Mouse (Mus musculus) cerebellum, adult 2 months (tissue): Measurements from ENCODE around the gene A2ml1. TPM values are rescaled to one million over a fixed set of nuclear protein-coding genes. Genes with fewer than 3 reads are reported as not detected.

Experiments
- DNase-seq, 2 experiments: peaks; one replicate each; pipeline ENCODE4 v3.0.0; 2021
- H3K27ac ChIP-seq: fragments of 200-500 bp; 2 replicates; pipeline ENCODE4 v1.5.1; 2012; ENCODE audit warnings: low read length, control low read depth, inconsistent platforms; ENCODE audit not compliant: insufficient read depth
- H3K27me3 ChIP-seq: fragments of 200-500 bp; 2 replicates; pipeline ENCODE4 v1.6.1; 2012; ENCODE audit warnings: inconsistent platforms, mild to moderate bottlenecking, low read length, moderate library complexity; ENCODE audit not compliant: control insufficient read depth, insufficient read depth
- H3K4me1 ChIP-seq: fragments of 200-500 bp; 2 replicates; pipeline ENCODE4 v1.6.1; 2011; ENCODE audit warnings: low read length; ENCODE audit not compliant: control insufficient read depth, insufficient read depth
- H3K4me3 ChIP-seq: fragments of 200-500 bp; replicated peaks from 2 replicates; pipeline ENCODE3; 2011; ENCODE audit warnings: mild to moderate bottlenecking, low read depth, low read length, control low read depth; ENCODE audit not compliant: insufficient read depth
- CTCF ChIP-seq: fragments of 200-500 bp; IDR thresholded peaks from 2 replicates; pipeline ENCODE4 v1.5.1; 2011; ENCODE audit warnings: low read depth, mild to moderate bottlenecking, control low read depth, low read length, moderate library complexity, borderline replicate concordance; ENCODE audit not compliant: insufficient read depth
- POLR2A ChIP-seq: fragments of 200-500 bp; IDR thresholded peaks from 2 replicates; pipeline ENCODE4 v1.6.1; 2011; ENCODE audit warnings: low read length, control low read depth, borderline replicate concordance; ENCODE audit not compliant: insufficient read depth
- WGBS: fragments of 180-500 bp; shearing (Covaris S2); methylation state at CpG from one replicate; pipeline ENCODE4 v1.1.7; 2018; 5-methylcytosine and 5-hydroxymethylcytosine counted together
- polyA plus RNA-seq: library from polyadenylated mRNA; depleted of rRNA; stranded (reverse); fragments of >200 nt; gene quantifications from 2 replicates; pipeline ENCODE4 v1.2.3, GENCODE M21; 2012

The A2ml1 gene
- polyA plus RNA-seq, 1 experiment = 17.3 TPM

- H3K4me1 ChIP-seq = no peaks in the 10 kb centered on the region; the same call in 1 of the 2 replicates
- H3K27ac ChIP-seq = no peak overlapping the region
- H3K27me3 ChIP-seq = no peaks in the 10 kb centered on the region
- DNase-seq = no peak
- no peak overlapping the region for H3K4me3 ChIP-seq
- 92% methylated on average over 6 of the region's 6 CpGs for WGBS
- TF ChIP-seq POLR2A (no peak), CTCF (no peak)
Observed at GRCm38 (mm10) chr6:128587619-128588018, 6.2 kb upstream of the A2ml1 start.

- DNase-seq = no peak
- Histone ChIP-seq H3K4me3 (no peak overlapping the region), H3K27me3 (no peaks in the 10 kb centered on the region), H3K4me1 (no peaks in the 10 kb centered on the region; the same call in 1 of the 2 replicates), H3K27ac (no peak overlapping the region)
- 49% methylated on average over 11 of the region's 11 CpGs for WGBS
- TF ChIP-seq CTCF = no peak
- no peak for TF ChIP-seq POLR2A
Observed at GRCm38 (mm10) chr6:128585642-128586245, 4.3 kb upstream of the A2ml1 start.

GRCm38 (mm10) chr6:128584070-128584660 is 2.8 kb upstream of the A2ml1 start:
- no peak for TF ChIP-seq POLR2A
- no peak for TF ChIP-seq CTCF
- H3K27ac ChIP-seq = no peak overlapping the region
- H3K4me3 ChIP-seq = no peak overlapping the region
- DNase-seq = no peak
- no peaks in the 10 kb centered on the region for H3K27me3 ChIP-seq
- 28% methylated on average over 10 of the region's 10 CpGs for WGBS
- no peaks in the 10 kb centered on the region; the same call in 1 of the 2 replicates for H3K4me1 ChIP-seq

- Histone ChIP-seq H3K27me3 (no peaks in the 10 kb centered on the region), H3K4me3 (no peak overlapping the region), H3K4me1 (no peaks in the 10 kb centered on the region), H3K27ac (no peak overlapping the region)
- 86% methylated on average over 9 of the region's 9 CpGs for WGBS
- TF ChIP-seq CTCF (no peak), POLR2A (no peak)
- DNase-seq = no peak
Observed at GRCm38 (mm10) chr6:128577301-128577700, 4.1 kb downstream of the A2ml1 start.

GRCm38 (mm10) chr6:128566589-128566988 is 14.8 kb downstream of the A2ml1 start:
- Histone ChIP-seq H3K27me3 (no peaks in the 10 kb centered on the region), H3K4me1 (no peaks in the 10 kb centered on the region), H3K27ac (no peak overlapping the region), H3K4me3 (no peak overlapping the region)
- TF ChIP-seq POLR2A (no peak), CTCF (no peak)
- WGBS = 91% methylated on average over 11 of the region's 11 CpGs
- DNase-seq = no peak

GRCm38 (mm10) chr6:128554049-128554448 is 27.4 kb downstream of the A2ml1 start:
- H3K4me1 ChIP-seq = no peaks in the 10 kb centered on the region
- TF ChIP-seq POLR2A (no peak), CTCF (no peak)
- no peak for DNase-seq
- no peaks in the 10 kb centered on the region for H3K27me3 ChIP-seq
- 89% methylated on average over 7 of the region's 7 CpGs for WGBS
- no peak overlapping the region for H3K27ac ChIP-seq
- H3K4me3 ChIP-seq = no peak overlapping the region

- no peaks in the 10 kb centered on the region for H3K4me1 ChIP-seq
- 70% methylated on average over 15 of the region's 15 CpGs for WGBS
- DNase-seq = no peak
- H3K27ac ChIP-seq = no peak overlapping the region
- TF ChIP-seq POLR2A (no peak), CTCF (no peak)
- no peak overlapping the region for H3K4me3 ChIP-seq
- H3K27me3 ChIP-seq = no peaks in the 10 kb centered on the region
Observed at GRCm38 (mm10) chr6:128549463-128550452, 31.6 kb downstream of the A2ml1 start.

- 92% methylated on average over 10 of the region's 10 CpGs for WGBS
- no peak for DNase-seq
- no peak for TF ChIP-seq POLR2A
- TF ChIP-seq CTCF = no peak
- no peaks in the 10 kb centered on the region for H3K27me3 ChIP-seq
- no peak overlapping the region for H3K27ac ChIP-seq
- no peak overlapping the region for H3K4me3 ChIP-seq
- no peaks in the 10 kb centered on the region for H3K4me1 ChIP-seq
Observed at GRCm38 (mm10) chr6:128548532-128548931, 32.9 kb downstream of the A2ml1 start.
